Mouse (Mus musculus): ENCODE results near the gene Mcm8. TPM values are rescaled to one million over a fixed set of nuclear protein-coding genes. Genes with fewer than 3 reads are reported as not detected.

The Mcm8 gene
- polyA plus RNA-seq, 1 experiment: 8.6 TPM

- H3K4me1 ChIP-seq (ENCODE audit: control insufficient read depth, insufficient read depth, low read length): no peaks in the 10 kb centered on the region
- TF ChIP-seq POLR2A (IDR thresholded peaks at IDR 0.05; ENCODE audit: low read depth, low read length): no peak
- TF ChIP-seq CTCF (IDR thresholded peaks at IDR 0.05; ENCODE audit: borderline replicate concordance, insufficient read depth, low read length): no peak
- no peak overlapping the region for H3K4me3 ChIP-seq (ENCODE audit: insufficient read depth, low read length)
- H3K27ac ChIP-seq (ENCODE audit: insufficient read depth, low read length): no peak overlapping the region
Measured at GRCm38 (mm10) chr2:132869682-132870081, 53.7 kb downstream of the Mcm8 start.

- Histone ChIP-seq H3K4me1 (ENCODE audit: control insufficient read depth, insufficient read depth, low read length) (no peaks in the 10 kb centered on the region), H3K27ac (ENCODE audit: insufficient read depth, low read length) (no peak overlapping the region), H3K4me3 (ENCODE audit: insufficient read depth, low read length) (no peak overlapping the region)
- no peak for TF ChIP-seq CTCF (IDR thresholded peaks at IDR 0.05; ENCODE audit: borderline replicate concordance, insufficient read depth, low read length)
- no peak for TF ChIP-seq POLR2A (IDR thresholded peaks at IDR 0.05; ENCODE audit: low read depth, low read length)
Measured at GRCm38 (mm10) chr2:132870286-132870685, 54.3 kb downstream of the Mcm8 start.

GRCm38 (mm10) chr2:132871663-132872062, 55.7 kb downstream of the Mcm8 start:
- H3K27ac ChIP-seq (ENCODE audit: insufficient read depth, low read length): no peak overlapping the region
- TF ChIP-seq POLR2A (IDR thresholded peaks at IDR 0.05; ENCODE audit: low read depth, low read length): no peak
- TF ChIP-seq CTCF (IDR thresholded peaks at IDR 0.05; ENCODE audit: borderline replicate concordance, insufficient read depth, low read length): no peak
- no peaks in the 10 kb centered on the region for H3K4me1 ChIP-seq (ENCODE audit: control insufficient read depth, insufficient read depth, low read length)
- H3K4me3 ChIP-seq (ENCODE audit: insufficient read depth, low read length): no peak overlapping the region

- no peak overlapping the region for H3K4me3 ChIP-seq (ENCODE audit: insufficient read depth, low read length)
- TF ChIP-seq POLR2A (IDR thresholded peaks at IDR 0.05; ENCODE audit: low read depth, low read length): no peak
- TF ChIP-seq CTCF (IDR thresholded peaks at IDR 0.05; ENCODE audit: borderline replicate concordance, insufficient read depth, low read length): no peak
- no peak overlapping the region for H3K27ac ChIP-seq (ENCODE audit: insufficient read depth, low read length)
- H3K4me1 ChIP-seq (ENCODE audit: control insufficient read depth, insufficient read depth, low read length): 0 out of 2 replicates have a peak, but pooled peaks cover 1% of the 10 kb centered on the region
Measured at GRCm38 (mm10) chr2:132873657-132874326, 57.9 kb downstream of the Mcm8 start.

- Histone ChIP-seq H3K4me1 (ENCODE audit: control insufficient read depth, insufficient read depth, low read length) (0 out of 2 replicates have a peak, but pooled peaks cover 2% of the 10 kb centered on the region), H3K27ac (ENCODE audit: insufficient read depth, low read length) (no peak overlapping the region), H3K4me3 (ENCODE audit: insufficient read depth, low read length) (no peak overlapping the region)
- TF ChIP-seq CTCF (IDR thresholded peaks at IDR 0.05; ENCODE audit: borderline replicate concordance, insufficient read depth, low read length) (no peak), POLR2A (IDR thresholded peaks at IDR 0.05; ENCODE audit: low read depth, low read length) (no peak)
Measured at GRCm38 (mm10) chr2:132876991-132877390, 61.0 kb downstream of the Mcm8 start.

GRCm38 (mm10) chr2:132879261-132880044, 63.5 kb downstream of the Mcm8 start:
- Histone ChIP-seq H3K27ac (ENCODE audit: insufficient read depth, low read length) (no peak overlapping the region), H3K4me1 (ENCODE audit: control insufficient read depth, insufficient read depth, low read length) (0 out of 2 replicates have a peak, but pooled peaks cover 2% of the 10 kb centered on the region), H3K4me3 (ENCODE audit: insufficient read depth, low read length) (peak overlapping the region; percentile 33)
- TF ChIP-seq CTCF (IDR thresholded peaks at IDR 0.05; ENCODE audit: borderline replicate concordance, insufficient read depth, low read length) (no peak), POLR2A (IDR thresholded peaks at IDR 0.05; ENCODE audit: low read depth, low read length) (no peak)

GRCm38 (mm10) chr2:132880844-132881645, 65.1 kb downstream of the Mcm8 start, which contains the start of gene Lrrn4:
TSS of gene Lrrn4 (minus strand) at chr2:132880891.
- Histone ChIP-seq H3K4me1 (ENCODE audit: control insufficient read depth, insufficient read depth, low read length) (0 out of 2 replicates have a peak, but pooled peaks cover 2% of the 10 kb centered on the region), H3K4me3 (ENCODE audit: insufficient read depth, low read length) (peak within 1 kb of the TSS; percentile 33; the same call in 1 of the 2 replicates), H3K27ac (ENCODE audit: insufficient read depth, low read length) (no peak within 1 kb of the TSS)
- TF ChIP-seq CTCF (IDR thresholded peaks at IDR 0.05; ENCODE audit: borderline replicate concordance, insufficient read depth, low read length) (no peak), POLR2A (IDR thresholded peaks at IDR 0.05; ENCODE audit: low read depth, low read length) (no peak)

- Histone ChIP-seq H3K27ac (ENCODE audit: insufficient read depth, low read length) (no peak overlapping the region), H3K4me3 (ENCODE audit: insufficient read depth, low read length) (no peak overlapping the region), H3K4me1 (ENCODE audit: control insufficient read depth, insufficient read depth, low read length) (no peaks in the 10 kb centered on the region)
- no peak for TF ChIP-seq CTCF (IDR thresholded peaks at IDR 0.05; ENCODE audit: borderline replicate concordance, insufficient read depth, low read length)
- no peak for TF ChIP-seq POLR2A (IDR thresholded peaks at IDR 0.05; ENCODE audit: low read depth, low read length)
Measured at GRCm38 (mm10) chr2:132884303-132884967, 68.5 kb downstream of the Mcm8 start.

GRCm38 (mm10) chr2:132885312-132885711, 69.4 kb downstream of the Mcm8 start:
- H3K4me3 ChIP-seq (ENCODE audit: insufficient read depth, low read length): no peak overlapping the region
- no peaks in the 10 kb centered on the region for H3K4me1 ChIP-seq (ENCODE audit: control insufficient read depth, insufficient read depth, low read length)
- H3K27ac ChIP-seq (ENCODE audit: insufficient read depth, low read length): no peak overlapping the region
- TF ChIP-seq POLR2A (IDR thresholded peaks at IDR 0.05; ENCODE audit: low read depth, low read length) (no peak), CTCF (IDR thresholded peaks at IDR 0.05; ENCODE audit: borderline replicate concordance, insufficient read depth, low read length) (no peak)

Other genes with a start within 250 kb of the Mcm8 start
- 17.9 and 36.2 TPM in 2 replicates for gene Gpcpd1, start 228.4 kb upstream of the Mcm8 start, polyA plus RNA-seq (2011; ENCODE audit: insufficient read length, low read depth, missing spikeins)
- 3.1 and 5.3 TPM in 2 replicates for gene Shld1, start 129.2 kb upstream of the Mcm8 start, polyA plus RNA-seq (2011; ENCODE audit: insufficient read length, low read depth, missing spikeins)
- gene Chgb, start 34.9 kb upstream of the Mcm8 start, polyA plus RNA-seq (2011; ENCODE audit: insufficient read length, low read depth, missing spikeins): not detected in 2 replicates
- 27.5 and 33.9 TPM in 2 replicates for gene Trmt6, start 86 bp upstream of the Mcm8 start, polyA plus RNA-seq (2011; ENCODE audit: insufficient read length, low read depth, missing spikeins)
- 53.2 and 60.4 TPM in 2 replicates for gene Crls1, start 30.5 kb downstream of the Mcm8 start, polyA plus RNA-seq (2011; ENCODE audit: insufficient read length, low read depth, missing spikeins)
- 0.83 TPM in 1 of 2 replicates, not detected in the other for gene Lrrn4, start 64.8 kb downstream of the Mcm8 start, polyA plus RNA-seq (2011; ENCODE audit: insufficient read length, low read depth, missing spikeins)
- not detected in 2 replicates for gene Fermt1, start 129.8 kb downstream of the Mcm8 start, polyA plus RNA-seq (2011; ENCODE audit: insufficient read length, low read depth, missing spikeins)

All from embryonic fibroblast, embryonic 13.5 days (primary cell).